ENCODE assay signal across 10 mouse cellular contexts in the genomic region with DNA sequence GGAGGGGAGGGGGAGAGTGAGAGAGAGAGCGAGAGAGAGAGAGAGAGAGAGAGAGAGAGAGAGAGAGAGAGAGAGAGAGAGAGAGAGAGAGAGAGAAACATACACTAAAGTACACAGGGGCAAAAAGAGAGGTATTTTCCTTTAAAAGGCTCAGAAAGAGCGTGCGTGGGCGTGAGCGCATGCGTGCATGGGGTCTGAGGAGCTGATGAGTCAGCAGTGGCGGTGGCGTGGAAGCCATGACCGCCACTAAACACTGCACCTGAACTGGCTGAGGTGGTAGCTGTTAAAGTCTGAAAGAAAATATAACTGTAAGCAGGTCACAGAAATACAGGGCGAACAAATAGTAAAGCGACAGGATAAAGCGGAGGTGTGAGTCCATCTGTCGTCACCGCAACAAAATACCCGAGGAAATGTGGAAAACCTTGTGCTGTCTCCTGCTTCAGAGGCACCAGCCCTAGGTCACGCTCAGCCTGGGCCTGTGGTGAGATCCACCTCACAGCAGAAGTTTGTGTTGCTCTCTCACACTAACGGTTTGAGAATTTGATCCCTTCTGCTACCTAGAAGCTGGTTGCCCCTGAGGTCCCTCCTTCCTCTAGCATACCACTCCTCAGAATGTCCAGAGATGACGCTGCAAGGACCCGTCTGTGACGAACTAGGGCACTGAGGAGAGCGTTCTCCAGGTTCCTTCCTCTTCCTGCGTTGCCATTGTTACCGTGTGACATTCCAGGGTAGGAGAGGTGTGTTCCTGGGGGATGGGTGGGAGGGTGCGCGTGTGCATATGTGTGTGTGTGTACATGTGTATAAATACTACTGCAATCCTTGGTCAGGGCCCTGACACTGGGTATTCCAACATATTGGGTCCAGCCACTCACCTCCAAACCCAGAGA. TPM values are rescaled to one million over a fixed set of nuclear protein-coding genes. Genes with fewer than 3 reads are reported as not detected.
DNase-seq lines count a peak whose midpoint lies in the region; ATAC-seq lines count a peak whose summit lies in the region.
"Had no signal": no experiment of that assay in that cellular context is flagged by ENCODE, and none has a peak within 500 bp of the region (broad histone marks: within the 10 kb centered on the region; RNA-seq: fewer than 3 reads in every experiment).

No protein-coding gene starts in this region.

- peak; percentile 52; the same call in 1 of the 2 replicates for ATAC-seq in embryonic facial prominence, embryonic 12.5 days (ENCODE audit: insufficient number of reproducible peaks, insufficient read depth, low FRiP score, low TSS enrichment)
- 0 out of 2 replicates have a peak, but pooled peaks have one; percentile 6 for ATAC-seq in limb, embryonic 11.5 days (ENCODE audit: insufficient number of reproducible peaks, low FRiP score, low TSS enrichment, low read depth)
- no peak for ATAC-seq in liver, embryonic 12.5 days

- H3K27me3 ChIP-seq in embryonic facial prominence, embryonic 12.5 days: 0 out of 2 replicates have a peak, but pooled peaks cover 4% of the 10 kb centered on the region
- peaks cover 6% of the 10 kb centered on the region; the same call in 1 of the 2 replicates for H3K27me3 ChIP-seq in embryonic facial prominence, embryonic 10.5 days (replicated peaks; ENCODE audit: low read depth, poor library complexity, severe bottlenecking)
- no peaks in the 10 kb centered on the region for H3K27me3 ChIP-seq in limb, embryonic 11.5 days (ENCODE audit: control insufficient read depth, insufficient read depth, low read length)
- H3K27me3 ChIP-seq in limb, embryonic 10.5 days (ENCODE audit: low read depth, poor library complexity, severe bottlenecking): no peaks in the 10 kb centered on the region
- peaks cover 14% of the 10 kb centered on the region; the same call in 1 of the 2 replicates for H3K27me3 ChIP-seq in liver, embryonic 12.5 days (replicated peaks)
- H3K27me3 ChIP-seq: liver, embryonic 13.5 days had no signal

- H3K9me3 ChIP-seq in embryonic facial prominence, embryonic 12.5 days: no peaks in the 10 kb centered on the region
- H3K9me3 ChIP-seq in embryonic facial prominence, embryonic 10.5 days: no peaks in the 10 kb centered on the region
- H3K9me3 ChIP-seq in limb, embryonic 11.5 days (ENCODE audit: control insufficient read depth, low read length): no peaks in the 10 kb centered on the region
- H3K9me3 ChIP-seq in limb, embryonic 10.5 days (replicated peaks): no peaks in the 10 kb centered on the region
- no peaks in the 10 kb centered on the region for H3K9me3 ChIP-seq in liver, embryonic 12.5 days (replicated peaks)
- H3K9me3 ChIP-seq: liver, embryonic 13.5 days; neural tube, embryonic 15.5 days had no signal

- H3K4me1 ChIP-seq in embryonic facial prominence, embryonic 12.5 days: no peaks in the 10 kb centered on the region
- peaks cover 8% of the 10 kb centered on the region for H3K4me1 ChIP-seq in embryonic facial prominence, embryonic 10.5 days
- no peaks in the 10 kb centered on the region for H3K4me1 ChIP-seq in limb, embryonic 11.5 days (ENCODE audit: control insufficient read depth, insufficient read depth, low read length)
- no peaks in the 10 kb centered on the region for H3K4me1 ChIP-seq in limb, embryonic 10.5 days
- no peaks in the 10 kb centered on the region for H3K4me1 ChIP-seq in liver, embryonic 12.5 days
- H3K4me1 ChIP-seq: liver, embryonic 13.5 days; neural tube, embryonic 15.5 days had no signal

- WGBS in embryonic facial prominence, embryonic 12.5 days: 68% methylated on average over 24 of the region's 25 CpGs
- 78% methylated on average over 24 of the region's 25 CpGs for WGBS in embryonic facial prominence, embryonic 10.5 days
- WGBS in limb, embryonic 11.5 days: 67% methylated on average over 24 of the region's 25 CpGs
- WGBS in limb, embryonic 10.5 days: 71% methylated on average over 24 of the region's 25 CpGs
- WGBS in liver, embryonic 12.5 days (ENCODE audit: insufficient replicate concordance): 46% methylated on average over 24 of the region's 25 CpGs

- no peak overlapping the region for H3K9ac ChIP-seq in embryonic facial prominence, embryonic 12.5 days
- no peak overlapping the region for H3K9ac ChIP-seq in limb, embryonic 11.5 days (ENCODE audit: low read length)
- H3K9ac ChIP-seq in liver, embryonic 12.5 days: no peak overlapping the region
- H3K9ac ChIP-seq: liver, embryonic 13.5 days; neural tube, embryonic 15.5 days had no signal

- peak overlapping the region; percentile 13; the same call in 1 of the 2 replicates for H3K4me2 ChIP-seq in embryonic facial prominence, embryonic 12.5 days (replicated peaks)
- H3K4me2 ChIP-seq in limb, embryonic 11.5 days (ENCODE audit: low read depth, severe bottlenecking): no peak overlapping the region
- H3K4me2 ChIP-seq in liver, embryonic 12.5 days: peak overlapping the region; percentile 27
- H3K4me2 ChIP-seq: liver, embryonic 13.5 days; neural tube, embryonic 15.5 days had no signal

- no peak for DNase-seq in embryonic facial prominence, embryonic 10.5 days (ENCODE audit: low spot score)
- DNase-seq in limb, embryonic 11.5 days (ENCODE audit: low spot score): no peak
- DNase-seq in limb, embryonic 10.5 days (ENCODE audit: low spot score): no peak
- peak; percentile 9 for DNase-seq in c-Kit-positive CD71-negative TER-119-negative erythroid progenitor cells, embryonic 14.5 days (ENCODE audit: low read depth)
- DNase-seq in retina, embryonic 14.5 days (ENCODE audit: low spot score): no peak
- DNase-seq in yolk sac, embryonic 10.5 days (ENCODE audit: low spot score): no peak
- DNase-seq: liver, embryonic 13.5 days had no signal

- H3K36me3 ChIP-seq in embryonic facial prominence, embryonic 12.5 days: no peaks in the 10 kb centered on the region
- no peaks in the 10 kb centered on the region for H3K36me3 ChIP-seq in embryonic facial prominence, embryonic 10.5 days (replicated peaks)
- H3K36me3 ChIP-seq in limb, embryonic 11.5 days (ENCODE audit: control insufficient read depth, insufficient read depth, low read length): no peaks in the 10 kb centered on the region
- no peaks in the 10 kb centered on the region for H3K36me3 ChIP-seq in limb, embryonic 10.5 days
- H3K36me3 ChIP-seq in liver, embryonic 12.5 days: no peaks in the 10 kb centered on the region
- H3K36me3 ChIP-seq: liver, embryonic 13.5 days; neural tube, embryonic 15.5 days had no signal

- H3K4me3 ChIP-seq in embryonic facial prominence, embryonic 12.5 days: no peak overlapping the region
- no peak overlapping the region for H3K4me3 ChIP-seq in embryonic facial prominence, embryonic 10.5 days
- no peak overlapping the region for H3K4me3 ChIP-seq in limb, embryonic 11.5 days (ENCODE audit: low read depth, low read length)
- H3K4me3 ChIP-seq in limb, embryonic 10.5 days: no peak overlapping the region
- no peak overlapping the region for H3K4me3 ChIP-seq in liver, embryonic 12.5 days
- H3K4me3 ChIP-seq: liver, embryonic 13.5 days; neural tube, embryonic 15.5 days had no signal

- H3K27ac ChIP-seq in embryonic facial prominence, embryonic 12.5 days: no peak overlapping the region
- no peak overlapping the region for H3K27ac ChIP-seq in embryonic facial prominence, embryonic 10.5 days (replicated peaks)
- H3K27ac ChIP-seq in limb, embryonic 11.5 days (replicated peaks; ENCODE audit: low read depth, low read length): no peak overlapping the region
- no peak overlapping the region for H3K27ac ChIP-seq in limb, embryonic 10.5 days
- H3K27ac ChIP-seq in liver, embryonic 12.5 days: no peak overlapping the region
- H3K27ac ChIP-seq: liver, embryonic 13.5 days; neural tube, embryonic 15.5 days had no signal

RNA-seq across cellular contexts. Expression of gene Nkx6-1, which starts 38.8 kb away (rescaled TPM):
- polyA plus RNA-seq in embryonic facial prominence, embryonic 12.5 days (2016; fragmentation: Nextera tagmentation; extraction: Ambion mirVana): 0.55 and 0.87 TPM in 2 replicates
- 0.87 and 4.2 TPM in 2 replicates for polyA plus RNA-seq in embryonic facial prominence, embryonic 10.5 days (2016; fragmentation: Nextera tagmentation; extraction: Ambion mirVana)
- polyA plus RNA-seq in limb, embryonic 11.5 days (2014; fragmentation: Nextera tagmentation; extraction: Ambion mirVana): 0.11 TPM in 1 of 2 replicates, not detected in the other
- polyA plus RNA-seq in limb, embryonic 10.5 days (2016; fragmentation: Nextera tagmentation; extraction: Ambion mirVana): 0.05 and 0.06 TPM in 2 replicates
- 0.04 and 0.11 TPM in 2 replicates for polyA plus RNA-seq in liver, embryonic 12.5 days (2016; fragmentation: Nextera tagmentation; extraction: Ambion mirVana)
